Mouse (Mus musculus): ENCODE results near the gene 5730480H06Rik. TPM values are rescaled to one million over a fixed set of nuclear protein-coding genes. Genes with fewer than 3 reads are reported as not detected.

The 5730480H06Rik gene
- total RNA-seq (2021): 10 to 100 TPM; 16.2 to 16.8 TPM
- long read RNA-seq, experiment 1, transcript 5730480H06Rik-201 (9 exons, 1,616 nt): major isoform, 9 of 11 reads
- long read RNA-seq, experiment 1, partial matches to known transcripts: 0 of 11 reads
- long read RNA-seq, experiment 1, other reads (novel, unspliced or antisense): 2 of 11 reads
- long read RNA-seq, experiment 2, transcript 5730480H06Rik-201 (9 exons, 1,616 nt): major isoform, 7 of 7 reads
- long read RNA-seq, experiment 2, partial matches to known transcripts: 0 of 7 reads
- long read RNA-seq, experiment 2, other reads (novel, unspliced or antisense): 0 of 7 reads

DNA sequence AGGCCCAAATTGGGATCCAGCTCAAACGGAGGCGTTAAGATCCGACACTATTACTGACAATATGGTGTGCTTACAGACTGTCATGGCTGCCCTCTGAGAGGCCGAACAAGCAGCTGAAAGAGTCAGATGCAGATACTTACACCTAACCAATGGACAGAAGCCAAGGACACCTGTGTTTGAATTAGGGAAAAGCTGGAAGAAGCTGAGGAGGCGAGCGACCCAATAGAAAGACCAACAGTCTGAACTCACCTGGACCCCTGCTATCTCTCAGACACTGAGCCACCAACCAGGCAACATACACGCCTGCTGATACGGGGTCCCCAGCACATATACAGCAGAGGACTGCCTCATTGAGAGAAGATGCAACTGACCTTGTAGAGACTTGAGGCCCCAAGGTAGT lies at the start of gene 5730480H06Rik:
Gene 5730480H06Rik, plus strand, starts transcription at position 301 of the 400 bp plus-strand sequence.
- no peak for DNase-seq (ENCODE audit: low spot score in 2 of 2)

DNA sequence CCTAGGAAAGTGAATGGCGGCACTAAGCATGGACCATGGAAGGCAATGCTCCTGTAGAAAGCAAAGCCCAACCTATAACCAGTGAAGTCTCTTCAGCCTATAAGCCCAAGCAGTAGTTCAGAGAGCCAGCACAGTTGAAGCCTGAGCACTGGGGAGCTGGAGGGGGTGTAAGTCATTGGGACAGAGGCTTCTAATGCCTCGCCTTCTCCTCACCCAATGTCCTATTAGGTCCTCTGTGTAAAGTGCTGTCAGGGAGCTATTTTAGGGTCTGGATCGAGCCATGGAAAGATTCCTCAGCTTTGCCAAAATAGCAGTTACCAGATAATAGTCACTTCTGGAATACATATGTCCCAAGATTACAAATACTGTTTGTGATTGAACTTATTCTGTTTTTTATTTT lies 26.6 kb upstream of the 5730480H06Rik start:
- no peak for DNase-seq (ENCODE audit: low spot score in 2 of 2)

- no peak for DNase-seq (ENCODE audit: low spot score in 2 of 2)
Measured at GRCm38 (mm10) chr5:48315057-48315602, 12.6 kb upstream of the 5730480H06Rik start.

DNA sequence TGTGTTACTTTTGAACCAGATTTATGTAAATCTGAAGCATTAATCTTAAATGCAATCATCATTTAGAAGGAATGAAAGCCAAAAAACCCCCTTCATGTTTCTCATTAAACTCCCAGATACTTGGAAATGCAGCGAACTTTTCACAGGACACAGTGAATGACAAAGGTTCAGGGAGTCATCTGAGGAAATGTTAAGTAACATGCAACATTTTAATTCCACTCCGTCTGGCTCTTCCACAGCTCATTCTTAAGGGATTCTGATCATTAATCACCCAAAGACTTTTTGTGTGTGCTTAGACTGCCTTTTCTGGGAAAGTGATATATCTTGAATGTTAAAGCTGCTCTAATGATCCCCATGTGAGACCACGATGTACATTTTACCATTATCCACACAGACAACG lies 7.2 kb upstream of the 5730480H06Rik start:
- no peak for DNase-seq (ENCODE audit: low spot score in 2 of 2)

- DNase-seq (ENCODE audit: low spot score in 2 of 2): no peak
Measured at GRCm38 (mm10) chr5:48326221-48326620, 1.5 kb upstream of the 5730480H06Rik start.

DNA sequence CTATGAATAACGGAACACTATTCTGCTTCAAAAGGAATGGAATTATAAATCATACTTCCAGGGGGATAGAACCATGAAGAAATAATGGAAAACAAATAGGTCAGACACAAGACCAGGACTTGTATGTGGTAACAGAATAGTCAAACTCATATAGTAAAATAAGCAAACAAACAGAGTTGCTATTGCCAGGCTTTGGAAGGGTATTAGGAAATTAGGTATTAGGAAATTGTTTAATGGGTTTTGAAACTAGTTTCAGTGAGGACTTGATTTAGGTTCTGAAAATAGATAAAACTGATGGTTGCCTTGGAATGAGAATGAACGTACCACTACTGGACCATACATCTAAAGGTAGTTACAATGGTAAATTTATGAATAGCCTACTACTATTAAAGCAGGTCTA lies 2.0 kb downstream of the 5730480H06Rik start:
- DNase-seq (ENCODE audit: low spot score in 2 of 2): no peak

DNA sequence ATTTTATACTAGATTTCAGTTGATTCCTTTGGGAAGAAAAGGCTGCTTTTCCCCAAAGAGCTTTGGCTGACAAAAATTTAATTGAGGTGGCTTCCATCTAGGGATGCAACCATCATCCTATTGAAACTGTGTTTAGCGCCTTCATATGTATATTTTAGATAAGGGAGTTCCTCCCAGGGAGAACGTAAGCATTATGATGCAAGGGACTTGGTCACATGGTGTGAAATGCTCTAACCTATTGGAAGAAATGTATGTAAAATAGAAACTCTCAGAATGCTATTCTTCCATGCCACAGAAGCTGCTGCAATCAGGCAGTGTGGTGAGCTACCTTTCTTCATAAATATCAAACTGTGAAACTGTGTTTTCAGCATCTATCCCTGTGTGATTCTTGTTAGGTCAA lies 3.1 kb downstream of the 5730480H06Rik start:
- DNase-seq (ENCODE audit: low spot score in 2 of 2): no peak

GRCm38 (mm10) chr5:48331441-48331840 lies 3.7 kb downstream of the 5730480H06Rik start:
- DNase-seq (ENCODE audit: low spot score in 2 of 2): no peak

DNA sequence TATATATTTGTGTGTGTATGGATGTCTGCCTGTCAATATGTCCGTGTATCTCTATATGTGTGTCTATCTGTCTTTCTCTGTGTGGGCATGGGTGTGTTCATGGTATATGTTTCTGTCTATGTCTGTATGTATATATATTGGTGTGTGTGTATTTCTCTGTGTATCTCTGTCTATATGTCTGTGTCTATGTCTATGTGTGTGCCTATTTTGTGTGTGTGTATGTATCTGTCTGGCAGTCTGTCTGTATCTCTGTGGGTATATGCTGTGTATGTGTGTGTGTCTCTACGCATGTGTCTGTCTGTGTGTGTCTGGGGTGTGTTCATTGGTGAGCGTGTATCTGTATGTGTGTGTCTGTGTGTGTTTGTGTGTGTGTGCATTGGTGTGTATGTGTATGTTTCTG lies 5.7 kb downstream of the 5730480H06Rik start:
- DNase-seq (ENCODE audit: low spot score in 2 of 2): no peak

DNA sequence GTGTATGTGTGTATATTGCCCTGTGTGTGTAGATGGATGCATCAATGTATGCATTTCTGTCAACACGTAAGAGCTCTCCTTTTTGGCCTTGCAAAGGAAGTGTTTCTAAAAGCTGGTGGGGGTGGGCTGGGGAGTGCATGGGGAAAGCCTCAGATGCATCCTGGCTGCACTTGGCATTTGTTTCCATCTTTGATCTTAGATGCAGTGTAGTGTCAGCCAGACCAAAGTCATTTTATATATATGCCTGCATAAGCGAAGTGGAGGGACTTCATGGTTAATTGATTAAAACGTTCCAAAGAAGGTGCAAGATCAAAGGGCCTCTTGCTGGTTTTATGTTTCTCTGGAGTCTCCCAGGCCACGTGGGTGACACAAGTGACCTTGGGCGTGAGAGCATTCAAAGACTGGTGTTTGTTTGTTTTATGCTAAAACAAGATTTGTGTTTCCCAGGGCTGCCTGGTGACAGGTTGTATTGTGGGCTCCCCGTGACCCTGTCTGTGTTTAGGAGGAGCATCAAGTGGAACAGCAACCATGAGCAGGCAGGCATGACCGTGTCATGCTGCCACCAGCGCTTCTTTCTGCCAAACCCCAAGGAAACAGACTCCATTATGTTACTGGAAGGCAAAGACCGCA lies 6.2 kb downstream of the 5730480H06Rik start:
- DNase-seq (ENCODE audit: low spot score in 2 of 2): no peak

DNA sequence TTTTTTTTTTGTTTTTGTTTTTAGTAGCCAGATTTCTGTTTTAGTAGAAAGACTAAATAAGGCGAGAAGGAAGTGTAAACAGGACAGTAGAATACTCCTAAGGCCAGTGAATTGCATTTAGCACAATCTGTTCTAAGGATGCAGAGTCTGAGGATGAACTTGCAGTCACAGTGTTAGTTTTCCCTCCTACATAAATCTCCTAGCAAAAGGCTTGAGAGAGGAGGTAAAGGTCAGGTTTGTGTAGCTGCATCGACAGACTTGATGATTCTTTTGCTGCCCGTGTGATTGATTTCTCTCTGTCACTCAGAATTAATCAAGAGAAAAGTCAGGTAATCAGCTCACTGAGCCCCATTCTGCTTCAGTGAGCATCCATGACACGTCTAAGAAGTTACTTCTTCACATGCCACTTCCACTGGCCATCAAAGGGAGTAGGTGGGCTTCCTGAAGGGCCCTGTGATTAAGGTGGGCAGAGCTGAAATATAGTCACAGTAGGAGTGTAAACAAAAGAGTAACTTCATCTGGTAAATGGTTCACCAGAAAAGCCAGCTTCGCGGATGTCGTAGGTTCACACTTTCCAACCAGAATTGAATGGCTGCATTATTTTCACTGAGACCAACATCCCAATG lies 13.2 kb downstream of the 5730480H06Rik start:
- no peak for DNase-seq (ENCODE audit: low spot score in 2 of 2)

DNA sequence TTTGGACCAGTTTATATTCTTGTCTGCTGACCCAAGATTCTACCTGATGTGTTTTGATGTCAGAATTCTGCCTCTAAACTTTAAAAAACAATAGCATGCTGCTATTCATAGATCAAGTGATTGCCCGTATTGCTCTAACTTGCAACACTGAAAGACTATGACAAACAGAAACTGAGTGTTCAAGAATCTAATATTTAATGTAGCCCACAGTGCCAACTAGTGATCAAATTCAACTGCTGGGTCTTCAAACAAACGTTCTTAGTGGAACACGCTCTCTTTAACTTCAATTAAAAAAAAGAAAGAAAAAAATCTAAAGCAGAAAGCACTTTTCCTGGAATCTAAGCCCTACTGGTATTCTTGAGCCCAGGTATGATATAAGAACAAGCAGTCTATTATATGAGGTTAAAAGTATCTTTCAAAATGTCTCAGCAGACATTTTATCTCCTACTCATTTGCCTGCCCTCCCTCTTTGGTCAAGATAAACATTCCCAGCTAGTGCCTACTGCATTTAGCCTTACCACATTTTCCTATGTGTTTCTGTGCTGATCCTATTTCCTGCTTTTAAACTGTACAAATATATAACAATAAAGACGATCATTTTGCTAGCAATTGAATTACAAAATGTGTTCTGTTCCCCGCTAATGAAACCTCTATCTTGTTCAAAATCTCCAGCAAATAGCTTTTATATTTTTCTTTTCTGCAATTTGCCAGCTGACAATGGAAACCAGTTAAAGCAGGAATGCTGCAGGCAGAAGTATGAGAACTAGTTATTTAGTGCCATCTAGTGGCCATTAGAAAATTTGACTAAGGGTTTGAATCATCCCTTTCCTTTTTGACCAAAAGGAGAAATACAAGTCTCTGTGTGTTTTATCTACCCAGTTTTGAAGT lies 17.6 kb downstream of the 5730480H06Rik start:
- no peak for DNase-seq (ENCODE audit: low spot score in 2 of 2)

DNA sequence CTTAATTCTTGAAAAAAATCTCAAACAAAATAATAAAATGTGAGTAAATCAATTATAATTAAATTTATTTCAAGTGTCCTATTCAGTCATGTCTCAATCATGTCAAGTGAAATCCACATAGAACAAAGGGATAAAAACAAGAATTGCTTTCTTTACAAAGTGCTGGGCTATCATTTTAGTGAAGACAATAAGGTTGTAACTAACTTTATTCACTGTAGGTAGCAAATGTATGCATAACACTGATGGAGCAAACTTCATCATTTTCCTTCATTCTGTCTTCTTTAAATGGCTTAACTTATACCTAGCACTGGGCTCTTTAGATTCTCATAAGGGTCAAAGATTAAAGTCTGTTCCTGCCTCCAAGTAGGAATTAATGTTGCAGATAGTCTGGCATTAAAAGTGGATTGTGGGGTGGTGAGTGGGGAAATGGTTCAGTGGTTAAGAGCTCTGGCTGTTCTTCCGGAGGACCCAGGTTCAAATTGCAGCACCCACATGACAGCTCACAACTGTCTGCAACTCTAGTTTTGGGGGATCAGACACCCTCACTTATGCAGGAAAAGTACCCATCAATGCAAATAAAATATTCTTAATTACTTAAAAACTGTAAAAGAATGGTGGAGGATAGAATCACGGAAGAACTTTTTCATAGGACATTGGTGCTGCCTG lies 18.4 kb downstream of the 5730480H06Rik start:
- no peak for DNase-seq (ENCODE audit: low spot score in 2 of 2)

DNA sequence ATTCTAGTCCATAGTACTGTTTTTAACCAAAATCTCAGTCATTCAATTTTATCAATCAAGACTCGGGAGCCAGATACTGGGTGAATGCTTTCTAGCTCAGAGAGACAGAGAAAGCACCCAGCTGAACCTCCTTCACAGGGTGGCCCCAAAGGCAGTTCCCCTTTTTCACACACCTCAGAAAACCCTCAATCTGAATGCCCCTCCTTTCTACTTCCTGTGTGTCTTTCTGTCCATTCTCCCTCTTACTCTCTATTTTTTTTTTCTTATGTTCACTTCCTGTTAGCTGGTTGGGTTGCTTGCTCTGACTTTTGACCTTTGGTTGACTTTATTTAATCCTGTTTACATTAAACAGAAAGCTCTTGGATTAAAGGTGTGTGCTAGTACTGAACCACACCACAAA lies 21.6 kb downstream of the 5730480H06Rik start:
- no peak for DNase-seq (ENCODE audit: low spot score in 2 of 2)

GRCm38 (mm10) chr5:48371890-48372766 lies 44.4 kb downstream of the 5730480H06Rik start:
- peak; percentile 93 to 97 for DNase-seq (ENCODE audit: low spot score in 2 of 2)

- no peak for DNase-seq (ENCODE audit: low spot score in 2 of 2)
Measured at GRCm38 (mm10) chr5:48402497-48402896, 74.7 kb downstream of the 5730480H06Rik start.

GRCm38 (mm10) chr5:48408276-48408675 lies 80.5 kb downstream of the 5730480H06Rik start:
- DNase-seq (ENCODE audit: low spot score in 2 of 2): no peak

DNA sequence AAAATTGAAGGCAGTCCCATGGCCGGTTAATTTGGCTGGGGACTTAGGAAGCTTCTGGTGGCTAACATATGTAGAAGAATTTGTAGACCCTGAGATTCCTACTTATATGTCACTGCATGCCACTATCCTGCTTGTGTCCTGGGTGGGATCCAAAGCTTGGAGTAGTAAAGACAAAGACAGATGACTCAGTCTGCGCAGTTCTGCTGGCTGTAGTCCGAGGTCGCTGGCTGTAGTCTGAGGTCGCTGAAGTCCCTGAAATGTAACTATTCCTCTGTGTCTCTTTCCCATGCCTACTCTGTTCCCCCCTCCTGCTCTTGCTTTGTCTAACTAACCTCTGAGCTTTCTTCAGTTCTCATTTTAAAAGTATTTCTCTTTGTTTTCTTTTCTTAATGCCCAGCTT lies 82.6 kb downstream of the 5730480H06Rik start:
- no peak for DNase-seq (ENCODE audit: low spot score in 2 of 2)

- DNase-seq (ENCODE audit: low spot score in 2 of 2): no peak
Measured at GRCm38 (mm10) chr5:48411462-48411861, 83.7 kb downstream of the 5730480H06Rik start.

DNA sequence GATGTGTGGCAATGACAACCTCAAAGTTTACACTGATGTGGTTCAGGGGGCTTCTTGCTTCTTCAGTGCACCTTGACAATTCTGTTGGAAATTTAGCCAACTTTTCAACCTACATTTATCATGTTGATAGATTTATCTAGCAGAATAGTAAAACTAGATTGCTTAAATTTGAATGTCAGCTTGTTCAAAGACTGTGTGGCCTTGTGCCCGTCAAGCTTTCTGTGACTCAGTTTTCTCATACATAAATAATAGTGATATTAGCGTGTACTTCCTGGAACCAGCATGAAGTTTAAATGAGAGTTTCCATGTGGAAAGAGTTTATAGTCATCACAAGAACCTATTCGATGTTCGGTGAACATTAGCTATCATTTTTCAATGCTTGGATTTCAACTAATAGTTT lies 84.5 kb downstream of the 5730480H06Rik start:
- no peak for DNase-seq (ENCODE audit: low spot score in 2 of 2)

Measured in left cerebral cortex, adult 18-20 months (tissue).